Mouse (Mus musculus) left cerebral cortex, adult 8-10 months (tissue): ENCODE measurements around the gene Cyp26a1. TPM values are rescaled to one million over a fixed set of nuclear protein-coding genes. Genes with fewer than 3 reads are reported as not detected.

ENCODE experiments used
- DNase-seq, 2 experiments: peaks; one replicate each; pipeline ENCODE4 v3.0.0; 2022; ENCODE audit warnings: low spot score in 2 of 2
- total RNA-seq, 4 experiments: library from RNA; stranded (reverse); gene quantifications; 2 replicates each; pipeline ENCODE4 v1.2.4; 2022

Cyp26a1 gene
- total RNA-seq, 4 experiments from 2014 or later, result 0.38 to 0.62 (median 0.41) TPM; not detected in 1

DNA sequence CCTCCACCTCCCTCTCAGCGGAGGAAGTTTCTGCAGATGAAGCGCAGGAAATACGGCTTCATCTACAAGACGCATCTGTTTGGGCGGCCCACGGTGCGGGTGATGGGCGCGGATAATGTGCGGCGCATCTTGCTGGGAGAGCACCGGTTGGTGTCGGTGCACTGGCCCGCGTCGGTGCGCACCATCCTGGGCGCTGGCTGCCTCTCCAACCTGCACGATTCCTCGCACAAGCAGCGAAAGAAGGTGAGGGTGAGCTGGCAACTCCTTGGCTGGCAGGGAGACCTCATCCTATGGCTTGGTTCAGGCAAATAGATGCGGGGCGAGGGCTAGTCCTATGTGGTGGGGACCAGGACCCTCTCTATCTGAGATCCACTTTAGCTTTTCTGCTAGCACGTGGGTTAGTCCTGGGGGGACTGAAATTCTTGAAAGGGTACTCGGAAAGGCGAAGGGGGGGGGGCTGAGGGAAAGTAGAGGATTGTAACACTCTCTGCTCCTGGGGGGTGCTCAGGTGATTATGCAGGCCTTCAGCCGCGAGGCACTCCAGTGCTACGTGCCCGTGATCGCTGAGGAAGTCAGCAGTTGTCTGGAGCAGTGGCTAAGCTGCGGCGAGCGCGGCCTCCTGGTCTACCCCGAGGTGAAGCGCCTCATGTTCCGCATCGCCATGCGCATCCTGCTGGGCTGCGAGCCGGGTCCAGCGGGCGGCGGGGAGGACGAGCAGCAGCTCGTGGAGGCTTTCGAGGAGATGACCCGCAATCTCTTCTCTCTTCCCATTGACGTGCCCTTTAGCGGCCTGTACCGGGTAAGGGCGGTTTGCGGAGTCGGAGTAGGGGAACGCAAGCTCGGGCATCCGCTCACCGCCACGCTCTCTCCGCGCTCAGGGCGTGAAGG is 919 bp downstream of the Cyp26a1 start:
- no peak for DNase-seq

DNA sequence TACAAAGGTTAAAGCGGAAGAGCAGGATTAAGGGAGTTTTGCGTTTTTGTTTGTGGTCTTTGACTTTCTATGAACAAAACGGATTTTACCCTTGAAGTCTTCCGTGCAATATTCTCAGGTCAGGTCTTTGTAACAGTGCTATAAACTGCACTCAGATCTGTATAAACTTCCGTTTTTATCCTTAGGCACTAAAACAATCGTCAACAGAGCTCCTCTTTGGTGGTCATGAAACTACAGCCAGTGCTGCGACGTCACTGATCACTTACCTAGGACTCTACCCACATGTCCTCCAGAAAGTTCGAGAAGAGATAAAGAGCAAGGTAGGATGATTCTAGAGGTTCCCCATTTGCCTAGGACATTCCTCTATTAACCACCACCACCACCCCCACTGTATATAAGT is 2.1 kb downstream of the Cyp26a1 start:
- DNase-seq, result no peak

DNA sequence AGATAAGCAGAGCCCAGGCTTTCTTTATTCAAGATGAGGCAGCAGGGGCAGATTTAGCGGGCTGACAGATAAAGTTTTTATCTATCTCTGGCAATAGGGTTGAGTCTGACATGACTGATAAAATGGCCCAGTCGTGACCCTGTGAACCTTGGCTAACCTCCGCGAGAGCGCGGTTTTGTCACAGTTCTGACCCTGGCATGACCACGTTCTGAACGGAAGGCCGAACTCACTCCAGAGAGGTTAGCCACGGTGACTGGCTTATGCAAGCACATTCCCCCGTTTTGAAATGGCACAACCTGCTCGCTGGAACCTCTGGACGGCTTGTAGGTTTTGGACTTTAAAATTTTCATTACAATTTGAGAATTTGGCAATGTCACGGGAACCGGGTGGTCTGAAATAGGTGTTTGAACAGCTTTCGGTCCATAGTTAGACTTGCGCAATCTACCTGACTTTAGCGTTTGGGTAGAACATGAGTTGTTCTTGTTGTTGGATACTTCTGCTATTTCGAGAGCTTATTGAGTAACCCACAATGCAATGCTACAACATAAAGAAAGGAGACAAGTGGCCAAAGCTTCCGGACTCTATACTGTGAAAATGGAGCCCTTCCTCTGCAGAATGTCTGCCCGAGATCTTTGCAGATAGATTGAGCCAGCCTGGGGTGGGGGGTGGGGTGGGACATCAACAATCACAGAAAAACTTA is 4.9 kb downstream of the Cyp26a1 start:
- DNase-seq, result no peak

DNA sequence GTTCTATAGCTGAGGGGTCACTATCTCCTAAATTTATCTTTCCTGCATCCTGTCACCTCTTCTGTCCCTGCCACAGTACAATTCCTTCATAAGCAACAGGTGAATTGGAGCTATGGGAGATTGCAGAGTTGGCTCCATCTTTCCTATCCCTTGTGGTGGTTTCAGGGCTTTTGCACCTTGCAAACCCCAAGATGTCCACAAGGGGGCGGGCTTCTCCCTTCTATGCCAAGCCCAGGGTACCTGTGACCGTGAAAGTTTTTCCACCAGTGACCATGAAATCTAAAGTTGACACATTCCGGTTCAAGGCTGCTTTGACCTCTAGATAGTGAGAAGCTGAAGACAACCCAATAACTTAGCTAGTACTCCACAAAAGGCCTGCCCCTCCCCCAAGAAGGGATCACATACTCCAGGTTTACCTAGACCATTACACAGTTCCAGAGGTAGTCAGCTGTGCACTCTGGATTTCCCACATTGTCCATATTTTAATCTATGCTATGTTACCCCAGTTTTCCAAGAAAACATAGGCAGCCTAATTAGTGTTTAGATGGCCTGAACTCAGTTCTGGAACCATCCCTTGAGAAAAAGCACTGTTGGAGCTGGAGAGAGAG is 6.4 kb downstream of the Cyp26a1 start:
- peak in 1 of 2 experiments; percentile 73 for DNase-seq

DNA sequence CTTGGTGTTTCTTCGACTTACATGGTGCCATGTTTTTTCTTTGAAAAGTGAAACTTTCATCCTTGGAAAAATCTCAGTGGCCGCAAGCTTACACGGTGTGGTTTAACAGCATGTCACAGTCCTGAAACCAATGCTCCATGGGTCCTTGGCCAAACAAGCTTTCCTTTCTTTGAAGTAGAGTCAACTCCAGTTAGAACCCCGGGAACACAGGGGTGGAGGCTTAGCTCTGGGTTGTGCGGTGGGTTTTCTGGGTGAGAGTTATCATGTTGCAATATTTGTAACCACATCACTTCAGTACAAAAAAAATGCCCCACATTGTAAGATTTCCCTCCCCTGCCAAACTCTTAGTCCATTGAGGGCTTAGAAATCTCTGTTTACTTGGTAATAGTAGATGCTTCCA is 8.1 kb downstream of the Cyp26a1 start:
- no peak for DNase-seq

DNA sequence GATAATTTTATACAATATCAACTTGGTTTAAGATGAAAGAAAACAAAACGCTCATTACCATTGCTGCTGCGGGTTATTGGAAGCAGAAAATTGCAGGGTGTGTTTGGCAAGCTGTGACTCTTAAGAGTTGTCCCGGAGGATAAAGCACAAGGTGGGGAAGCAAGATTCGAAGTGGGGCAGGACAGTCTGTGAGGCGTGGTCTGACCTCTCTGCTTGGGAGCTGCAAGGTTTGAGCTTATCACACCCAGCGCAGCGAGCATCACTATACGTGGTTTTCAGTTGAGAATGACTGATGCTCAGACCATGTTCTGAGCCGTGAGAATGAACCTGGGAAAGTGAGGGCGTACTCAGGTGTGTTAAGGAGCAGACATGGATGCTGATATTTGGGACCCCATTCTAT is 17.1 kb downstream of the Cyp26a1 start:
- DNase-seq, result no peak

DNA sequence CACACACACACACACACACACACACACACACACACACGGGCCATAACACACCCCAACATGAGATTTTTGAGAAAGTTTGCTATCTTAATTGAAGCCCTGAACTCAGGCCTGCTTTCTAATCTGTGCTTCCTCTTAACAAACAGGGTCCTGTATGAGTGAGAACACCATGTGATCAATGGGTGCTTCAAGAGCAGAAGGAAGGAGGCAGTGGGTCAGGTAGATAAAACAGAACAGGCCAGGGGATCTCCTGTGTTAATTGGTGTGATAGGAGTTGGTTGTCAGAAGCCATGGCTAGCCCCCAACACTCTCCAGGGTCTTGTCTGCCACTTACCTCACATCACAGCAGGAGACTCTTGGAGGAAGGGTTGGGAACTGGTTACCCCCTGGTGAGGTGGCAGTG is 18.4 kb downstream of the Cyp26a1 start:
- DNase-seq, result no peak

DNA sequence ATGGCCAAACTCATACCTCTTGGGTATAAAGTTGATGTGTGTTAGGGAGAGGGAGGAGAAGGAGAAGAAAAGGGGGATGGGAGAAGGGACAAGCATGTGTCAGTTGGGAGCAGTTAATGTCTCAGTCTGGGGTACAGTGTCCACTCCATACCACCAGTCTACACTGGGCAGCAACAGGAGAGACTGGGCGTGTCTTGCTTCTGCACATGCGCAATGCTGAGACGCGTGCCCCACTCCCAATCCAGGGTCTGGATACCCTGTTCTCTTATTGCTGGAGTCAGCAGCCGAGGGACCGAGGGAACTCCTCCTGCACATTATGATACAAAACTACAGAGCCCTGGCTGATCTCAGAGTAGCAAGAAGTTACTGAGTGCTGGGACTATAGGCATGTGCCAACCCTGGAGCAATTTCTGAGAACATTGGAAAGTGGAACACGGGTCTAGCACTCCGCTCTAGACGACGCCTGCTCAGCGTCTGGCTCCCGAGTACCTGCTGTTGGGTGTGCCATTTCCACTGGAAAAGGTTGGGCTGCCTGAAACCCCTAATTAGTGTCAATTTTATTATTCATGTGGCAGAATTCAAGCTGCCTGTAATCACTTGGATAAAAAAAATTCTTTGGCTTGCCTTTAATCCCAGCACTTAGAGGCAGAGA is 19.1 kb downstream of the Cyp26a1 start:
- no peak for DNase-seq

DNA sequence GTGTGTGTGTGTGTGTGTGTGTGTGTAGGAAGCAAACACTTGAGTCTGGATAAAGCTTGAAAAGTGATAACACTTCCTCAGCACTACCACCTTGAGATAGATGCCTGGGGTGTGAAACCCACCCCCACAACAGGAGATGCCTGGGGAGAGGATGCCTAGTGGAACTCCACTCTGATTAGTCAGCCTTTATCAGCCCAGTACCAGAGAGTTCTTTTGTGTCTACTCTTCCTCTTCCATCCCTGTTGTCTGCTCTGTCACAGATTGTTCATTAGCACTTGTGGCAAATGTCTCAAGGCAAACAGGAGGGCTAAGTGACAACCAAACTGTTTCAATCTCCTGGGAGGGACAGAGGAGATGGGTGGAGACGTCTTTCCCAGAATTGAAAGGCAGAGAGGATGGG is 21.6 kb downstream of the Cyp26a1 start:
- no peak for DNase-seq

DNA sequence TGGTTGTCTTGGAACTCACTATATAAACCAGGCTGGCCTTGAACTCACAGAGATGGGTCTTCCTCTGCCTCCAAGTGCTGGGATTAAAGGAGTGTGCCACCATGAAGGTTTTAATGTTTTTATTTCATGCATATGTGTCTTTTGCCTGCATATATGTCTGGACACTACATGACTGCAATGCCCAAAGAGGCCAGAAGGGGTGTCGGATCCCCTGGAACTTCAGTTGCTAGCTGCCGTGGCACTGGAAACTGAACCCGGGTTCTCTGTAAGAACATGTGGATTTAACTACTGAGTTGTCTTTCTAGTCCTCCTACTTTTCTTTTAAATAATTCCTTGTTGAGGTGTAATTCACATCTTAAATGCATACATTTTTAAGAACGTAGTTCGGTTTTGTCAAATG is 27.0 kb downstream of the Cyp26a1 start:
- DNase-seq, result no peak

DNA sequence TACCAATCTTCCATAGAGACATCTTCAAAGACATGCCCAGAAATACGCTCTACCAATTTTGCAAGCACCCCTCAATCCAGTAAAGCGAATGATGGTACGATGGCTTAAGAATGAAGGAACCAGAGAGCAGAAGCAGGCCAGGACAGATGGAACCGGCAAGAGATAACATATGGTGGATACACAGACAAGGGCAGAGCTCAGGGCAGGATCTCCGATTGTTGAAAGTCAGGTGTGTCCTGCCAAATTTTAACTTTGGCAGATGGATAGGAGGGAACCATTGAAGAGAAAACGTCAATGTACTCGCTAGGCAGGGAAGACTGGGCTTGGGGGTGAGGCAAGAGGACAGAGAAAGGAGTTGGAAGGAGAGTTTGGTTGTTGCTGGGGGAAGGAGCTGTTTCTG is 29.0 kb downstream of the Cyp26a1 start:
- no peak for DNase-seq

DNA sequence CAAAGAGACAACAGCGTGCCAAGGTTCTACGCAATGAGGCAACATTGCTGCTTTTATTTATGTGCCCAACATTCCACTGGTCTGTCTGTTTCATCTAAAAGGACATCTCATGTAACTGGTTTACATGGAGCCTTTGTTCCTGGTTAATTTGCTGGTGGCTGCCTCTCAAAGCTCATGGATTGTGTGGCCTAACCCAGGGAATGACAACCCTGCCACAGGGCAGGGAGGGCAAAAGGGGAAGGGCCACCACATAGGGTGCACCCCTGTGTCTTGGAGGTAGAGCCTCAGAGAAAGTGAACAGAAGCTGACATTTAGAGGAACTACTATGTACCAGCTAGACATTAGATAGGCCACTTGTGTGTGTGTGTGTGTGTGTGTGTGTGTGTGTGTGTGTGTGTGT is 29.8 kb downstream of the Cyp26a1 start:
- no peak for DNase-seq

DNA sequence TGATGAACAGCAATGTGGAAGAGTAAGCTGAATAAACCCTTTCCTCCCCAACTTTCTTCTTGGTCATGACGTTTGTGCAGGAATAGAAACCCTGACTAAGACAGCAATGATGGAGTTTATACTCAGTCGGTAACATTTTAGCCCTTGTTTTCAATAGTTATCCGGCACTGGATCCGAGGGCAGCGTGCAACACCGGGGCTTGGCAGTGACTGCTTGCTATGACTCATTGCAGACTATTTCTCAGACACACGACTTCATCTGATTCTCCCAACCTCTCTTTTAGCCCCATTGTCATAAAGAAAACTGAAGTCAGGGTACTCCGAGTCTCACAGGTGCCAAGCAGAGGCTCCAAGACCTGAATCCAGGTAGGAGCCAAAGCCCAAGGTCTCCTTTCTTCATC is 37.8 kb downstream of the Cyp26a1 start:
- DNase-seq, result no peak

DNA sequence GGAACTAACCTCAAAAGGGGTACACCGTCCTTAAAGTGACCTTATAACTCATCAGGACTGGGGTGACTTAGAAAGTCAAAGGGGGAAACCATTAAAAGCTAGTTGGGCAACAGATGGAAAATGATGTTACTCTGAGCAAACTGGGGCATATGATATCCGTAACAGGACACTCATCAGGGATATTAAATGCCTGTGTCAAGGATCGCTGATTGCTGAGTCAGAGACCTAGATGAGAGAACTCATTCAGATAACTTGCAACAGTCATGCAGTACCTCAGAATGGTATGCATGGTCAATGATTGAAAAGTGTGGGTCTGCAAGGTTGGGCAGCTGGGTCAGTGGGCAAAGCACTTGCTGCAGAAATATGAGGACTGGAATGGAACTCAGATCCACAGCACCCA is 41.0 kb downstream of the Cyp26a1 start:
- DNase-seq, result no peak

DNA sequence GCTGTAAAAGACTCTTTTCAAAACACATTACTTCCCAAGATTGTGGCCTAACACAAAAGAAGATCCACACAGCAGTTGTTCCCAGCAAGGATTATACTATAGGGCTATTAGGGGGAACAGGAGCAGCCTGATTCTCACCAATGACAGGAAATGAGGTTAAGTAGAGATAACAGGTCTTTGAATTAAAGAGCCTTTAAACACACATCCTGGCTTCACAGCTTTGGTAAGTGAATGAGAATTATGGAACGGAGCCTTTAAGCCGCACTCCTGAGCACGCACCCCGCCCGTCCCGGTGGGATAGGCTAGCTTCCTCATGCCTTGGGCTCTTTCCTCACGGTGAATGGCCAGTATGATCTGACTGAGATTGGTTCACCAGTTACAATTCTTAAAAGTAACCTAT is 42.4 kb downstream of the Cyp26a1 start:
- no peak for DNase-seq

Other genes with a start within 250 kb of the Cyp26a1 start
- 10 to 100 TPM; 41.2 to 47.4 (median 44.8) TPM for gene Exoc6, start 147.4 kb upstream of the Cyp26a1 start, total RNA-seq
- gene Cyp26c1, start 12.2 kb upstream of the Cyp26a1 start, total RNA-seq, result not detected